Mouse (Mus musculus): Measurements from ENCODE around the gene Arhgap8.
"Not testable (repeated sequence)": the region's sequence is repeated elsewhere in the genome, so short reads cannot be mapped to it uniquely, and the experiment has no call there.

The Arhgap8 gene

GRCm38 (mm10) chr15:84732425-84732749, 12.5 kb downstream of the Arhgap8 start:
- in situ Hi-C loops (cut with MboI, MseI): no loop called here

GRCm38 (mm10) chr15:84736346-84736993, 16.6 kb downstream of the Arhgap8 start:
- in situ Hi-C loops (cut with MboI, MseI): no loop called here

- in situ Hi-C loops (cut with MboI, MseI): no loop called here
Measured at GRCm38 (mm10) chr15:84736994-84737346, 17.1 kb downstream of the Arhgap8 start.

- in situ Hi-C loops (cut with MboI, MseI): no loop called here
Measured at GRCm38 (mm10) chr15:84738246-84738645, 18.4 kb downstream of the Arhgap8 start.

GRCm38 (mm10) chr15:84741573-84741972, 21.7 kb downstream of the Arhgap8 start:
- in situ Hi-C loops (cut with MboI, MseI): no loop called here

- in situ Hi-C loops (cut with MboI, MseI): no loop called here
Measured at GRCm38 (mm10) chr15:84743347-84743746, 23.5 kb downstream of the Arhgap8 start.

- in situ Hi-C loops (cut with MboI, MseI): no loop called here
Measured at GRCm38 (mm10) chr15:84744308-84744707, 24.5 kb downstream of the Arhgap8 start.

GRCm38 (mm10) chr15:84745831-84746230, 26.0 kb downstream of the Arhgap8 start:
- in situ Hi-C loops (cut with MboI, MseI): no loop called here

GRCm38 (mm10) chr15:84754987-84755386, 35.1 kb downstream of the Arhgap8 start:
- in situ Hi-C loops (cut with MboI, MseI): no loop called here

- in situ Hi-C loops (cut with MboI, MseI): no loop called here
Measured at GRCm38 (mm10) chr15:84756426-84756825, 36.6 kb downstream of the Arhgap8 start.

GRCm38 (mm10) chr15:84758493-84758892, 38.6 kb downstream of the Arhgap8 start:
- in situ Hi-C loops (cut with MboI, MseI): no loop called here

- in situ Hi-C loops (cut with MboI, MseI): no loop called here
Measured at GRCm38 (mm10) chr15:84762712-84763422, 43.0 kb downstream of the Arhgap8 start.

GRCm38 (mm10) chr15:84763423-84763812, 43.6 kb downstream of the Arhgap8 start:
- in situ Hi-C loops (cut with MboI, MseI): no loop called here

GRCm38 (mm10) chr15:84766621-84767020, 46.8 kb downstream of the Arhgap8 start:
- in situ Hi-C loops (cut with MboI, MseI): no loop called here

GRCm38 (mm10) chr15:84768531-84768930, 48.7 kb downstream of the Arhgap8 start:
- in situ Hi-C loops (cut with MboI, MseI): not testable (repeated sequence)

GRCm38 (mm10) chr15:84769641-84770341, 49.9 kb downstream of the Arhgap8 start:
- in situ Hi-C loops (cut with MboI, MseI): no loop called here

GRCm38 (mm10) chr15:84772191-84773111, 52.6 kb downstream of the Arhgap8 start:
- in situ Hi-C loops (cut with MboI, MseI): no loop called here

- in situ Hi-C loops (cut with MboI, MseI): no loop called here
Measured at GRCm38 (mm10) chr15:84775421-84776174, 55.7 kb downstream of the Arhgap8 start.

GRCm38 (mm10) chr15:84778587-84778986, 58.7 kb downstream of the Arhgap8 start:
- in situ Hi-C loops (cut with MboI, MseI): no loop called here

GRCm38 (mm10) chr15:84784812-84785211, 65.0 kb downstream of the Arhgap8 start:
- in situ Hi-C loops (cut with MboI, MseI): loop anchor here (5.0 kb wide), 1 partner anchor 32 kb away; no protein-coding TSS in a partner anchor

- in situ Hi-C loops (cut with MboI, MseI): no loop called here
Measured at GRCm38 (mm10) chr15:84787161-84787560, 67.3 kb downstream of the Arhgap8 start.
